Mouse (Mus musculus): ENCODE results near the gene Crtc1. TPM values are rescaled to one million over a fixed set of nuclear protein-coding genes. Genes with fewer than 3 reads are reported as not detected.

Crtc1 gene
- polyA plus RNA-seq, 1 experiment: 29.6 TPM

GRCm38 (mm10) chr8:70447639-70448420 lies 8.5 kb upstream of the Crtc1 start:
- TF ChIP-seq GATA1 (IDR thresholded peaks at IDR 0.05; ENCODE audit: low read length): no peak

DNA sequence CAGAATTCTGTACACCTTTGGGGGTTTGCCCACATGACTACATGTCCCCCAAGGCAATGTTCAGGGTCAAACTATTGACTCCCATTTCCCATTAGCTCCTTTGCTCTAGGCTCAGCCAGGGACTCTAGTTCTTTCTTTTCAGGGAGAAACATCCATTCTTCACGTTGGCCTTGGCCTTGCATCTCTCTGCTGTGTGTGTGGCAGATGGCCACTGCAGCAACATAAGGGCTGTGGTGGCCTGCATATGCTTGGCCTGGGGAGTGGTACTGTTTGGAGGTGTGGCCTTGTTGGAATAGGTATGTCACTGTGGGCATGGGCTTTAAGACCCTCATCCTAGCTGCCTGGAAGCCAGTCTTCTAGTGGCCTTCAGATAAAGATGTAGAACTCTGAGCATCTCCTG lies 6.6 kb upstream of the Crtc1 start:
- TF ChIP-seq GATA1 (IDR thresholded peaks at IDR 0.05; ENCODE audit: low read length): no peak

DNA sequence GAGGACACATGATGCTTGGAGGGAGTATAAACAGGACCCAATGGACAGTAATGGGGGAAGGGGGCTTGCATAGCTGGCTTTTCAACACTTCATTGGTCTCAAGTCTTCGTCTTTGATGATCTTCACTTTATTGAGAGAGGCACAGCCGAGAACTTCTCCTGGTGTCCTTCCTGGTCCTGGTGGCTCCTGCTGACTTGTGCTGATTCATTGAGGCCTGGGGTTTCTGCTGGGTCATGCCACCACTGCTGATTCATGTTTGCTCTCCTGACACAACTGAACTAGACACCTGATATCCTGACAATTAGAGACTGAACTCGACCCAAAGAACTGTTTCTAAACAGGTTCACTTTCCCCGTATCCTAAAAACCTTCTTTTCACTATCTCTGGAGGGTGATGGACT lies 3.9 kb upstream of the Crtc1 start:
- no peak for TF ChIP-seq GATA1 (IDR thresholded peaks at IDR 0.05; ENCODE audit: low read length)

- no peak for TF ChIP-seq GATA1 (IDR thresholded peaks at IDR 0.05; ENCODE audit: low read length)
These were observed 2.2 kb upstream of the Crtc1 start for GRCm38 (mm10) chr8:70441565-70441964.

- no peak for TF ChIP-seq GATA1 (IDR thresholded peaks at IDR 0.05; ENCODE audit: low read length)
These were observed 867 bp upstream of the Crtc1 start for GRCm38 (mm10) chr8:70440246-70440645.

DNA sequence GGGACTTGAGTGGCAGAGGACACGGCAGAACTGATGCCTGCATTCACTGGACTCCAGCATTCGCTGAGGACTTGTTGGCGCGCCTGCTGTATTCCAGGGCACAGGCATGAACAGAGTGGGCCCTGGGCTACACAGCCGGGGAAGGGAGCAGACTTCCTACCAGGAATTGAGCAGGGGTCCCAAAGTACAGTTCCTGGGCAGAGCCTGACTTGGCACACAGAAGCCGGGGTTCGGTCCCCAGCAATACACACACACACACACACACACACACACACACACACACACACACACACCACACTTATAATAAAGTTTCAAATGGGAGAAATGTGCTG lies 435 bp upstream of the Crtc1 start:
- TF ChIP-seq GATA1 (IDR thresholded peaks at IDR 0.05; ENCODE audit: low read length): no peak

DNA sequence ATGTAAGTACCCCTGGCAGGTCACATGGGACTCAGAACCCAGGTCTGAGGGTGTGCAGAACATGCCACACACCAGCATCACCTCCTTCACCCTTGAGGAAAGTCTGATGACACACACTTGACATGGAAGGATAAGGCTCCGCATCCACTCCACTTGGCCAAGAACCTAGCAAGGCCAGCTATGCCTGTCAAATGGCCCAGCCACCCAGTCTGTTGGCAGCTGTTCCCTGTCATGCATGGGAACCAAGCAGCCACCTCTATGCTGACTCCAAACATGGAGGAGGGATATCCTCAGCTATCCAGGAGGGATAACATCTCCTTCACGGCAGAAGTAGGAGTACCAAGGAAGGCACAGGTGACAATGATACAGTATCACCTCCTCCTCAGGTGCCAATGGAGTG lies 956 bp downstream of the Crtc1 start:
- no peak for TF ChIP-seq GATA1 (IDR thresholded peaks at IDR 0.05; ENCODE audit: low read length)

DNA sequence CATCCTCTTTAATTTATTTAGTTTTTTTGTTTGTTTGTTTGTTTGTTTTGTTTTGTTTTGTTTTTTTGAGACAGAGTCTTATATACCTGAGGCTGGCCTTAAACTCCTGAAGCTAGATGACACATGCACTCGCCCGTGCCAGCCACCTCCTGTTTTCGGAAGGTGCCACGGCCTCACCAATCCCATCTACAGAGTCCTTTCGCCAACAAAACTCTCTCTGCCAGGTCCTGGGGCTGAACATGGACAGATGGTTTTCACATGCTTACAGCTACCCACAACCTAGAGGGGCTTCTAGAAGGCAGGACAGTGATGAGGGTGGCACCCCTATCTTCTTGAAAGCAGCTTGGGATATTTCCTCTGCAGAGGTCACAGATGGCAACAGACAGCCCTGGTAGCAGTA lies 4.2 kb downstream of the Crtc1 start:
- no peak for TF ChIP-seq GATA1 (IDR thresholded peaks at IDR 0.05; ENCODE audit: low read length)

GRCm38 (mm10) chr8:70432991-70433536 lies 6.3 kb downstream of the Crtc1 start:
- TF ChIP-seq GATA1 (IDR thresholded peaks at IDR 0.05; ENCODE audit: low read length): no peak

- TF ChIP-seq GATA1 (IDR thresholded peaks at IDR 0.05; ENCODE audit: low read length): no peak
These were observed 8.2 kb downstream of the Crtc1 start for GRCm38 (mm10) chr8:70431213-70431612.

GRCm38 (mm10) chr8:70426300-70426907 lies 13.0 kb downstream of the Crtc1 start:
- no peak for TF ChIP-seq GATA1 (IDR thresholded peaks at IDR 0.05; ENCODE audit: low read length)

- TF ChIP-seq GATA1 (IDR thresholded peaks at IDR 0.05; ENCODE audit: low read length): no peak
These were observed 16.7 kb downstream of the Crtc1 start for GRCm38 (mm10) chr8:70422722-70423121.

GRCm38 (mm10) chr8:70421349-70422104 lies 17.9 kb downstream of the Crtc1 start:
- no peak for TF ChIP-seq GATA1 (IDR thresholded peaks at IDR 0.05; ENCODE audit: low read length)

DNA sequence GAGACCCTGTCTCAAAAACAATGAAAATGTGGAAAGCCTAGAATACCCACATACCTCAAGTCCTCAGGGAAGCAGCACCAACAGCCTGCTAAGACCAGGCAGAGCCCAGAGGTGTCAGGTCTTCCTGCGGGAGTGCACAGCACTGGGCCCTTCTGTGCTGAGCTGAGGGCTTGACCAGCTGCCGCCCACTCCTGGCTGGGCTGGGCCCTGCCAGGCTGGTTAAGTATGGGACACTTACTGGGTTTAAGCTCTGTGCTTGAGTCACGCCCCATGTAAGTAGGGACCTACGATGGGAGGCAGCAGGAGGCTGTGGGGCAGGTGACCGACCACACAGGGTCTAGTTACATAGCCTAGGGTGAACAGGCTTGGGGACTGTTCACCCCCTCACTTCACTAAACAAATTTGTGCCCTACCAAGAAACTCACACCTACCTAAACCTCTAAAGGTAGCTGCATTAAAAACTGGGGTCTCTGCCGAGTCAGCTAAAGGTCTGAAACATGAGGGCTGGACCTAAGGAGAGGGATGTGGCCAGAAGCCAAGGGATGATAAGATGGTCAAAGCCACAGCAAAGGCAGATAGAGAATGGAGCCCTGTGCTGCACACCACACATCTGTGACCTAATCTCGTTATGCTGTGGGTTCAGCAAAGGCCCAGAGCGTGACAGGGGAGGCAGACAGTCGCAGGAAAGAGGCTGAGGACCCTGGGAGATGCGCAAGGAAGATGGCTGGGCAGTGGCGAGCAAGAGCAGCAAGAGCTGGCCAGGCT lies 19.3 kb downstream of the Crtc1 start:
- TF ChIP-seq GATA1 (IDR thresholded peaks at IDR 0.05; ENCODE audit: low read length): no peak

- TF ChIP-seq GATA1 (IDR thresholded peaks at IDR 0.05; ENCODE audit: low read length): no peak
These were observed 20.4 kb downstream of the Crtc1 start for GRCm38 (mm10) chr8:70418954-70419353.

GRCm38 (mm10) chr8:70417914-70418313 lies 21.5 kb downstream of the Crtc1 start:
- TF ChIP-seq GATA1 (IDR thresholded peaks at IDR 0.05; ENCODE audit: low read length): no peak

Measured in G1E-ER4 (cell line).